Comparison of ENCODE assay signal across 9 mouse cellular contexts in the genomic region with DNA sequence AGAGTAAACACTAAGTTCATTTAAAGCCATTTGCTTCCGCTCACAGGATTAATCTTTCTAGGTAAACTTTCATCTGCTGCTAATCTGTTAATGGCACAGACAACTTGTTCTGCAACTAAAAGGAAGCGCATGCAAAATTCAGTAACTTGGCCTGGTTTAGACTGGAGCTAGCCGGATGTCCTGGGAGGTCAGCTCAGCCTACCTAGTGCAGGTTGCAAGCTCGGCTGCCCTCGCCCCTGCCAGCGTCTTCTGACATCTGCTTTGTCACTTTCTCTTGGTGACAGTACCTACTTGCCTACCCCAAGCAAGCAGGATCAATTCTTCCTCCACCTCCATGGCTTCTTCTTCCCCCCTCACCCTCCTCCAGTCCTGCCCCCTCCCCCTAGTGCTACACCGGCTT.
DNase-seq lines count a peak whose midpoint lies in the region; ATAC-seq and TF ChIP-seq lines count a peak whose summit lies in the region.
"Had no signal": no experiment of that assay in that cellular context is flagged by ENCODE, and none has a peak within 500 bp of the region (broad histone marks: within the 10 kb centered on the region; RNA-seq: fewer than 3 reads in every experiment).

No protein-coding gene starts in this region.

- peak; percentile 26 for ATAC-seq in liver, embryonic 11.5 days (replicated peaks; ENCODE audit: low FRiP score)
- no peak for ATAC-seq in liver, postnatal 0 days
- no peak; the same call in 1 of the 2 replicates for ATAC-seq in forebrain, embryonic 13.5 days
- ATAC-seq in intestine, postnatal 0 days, result no peak
- ATAC-seq in neural tube, embryonic 14.5 days (ENCODE audit: low read depth), result no peak

- no peaks in the 10 kb centered on the region for H3K27me3 ChIP-seq in liver, embryonic 11.5 days (replicated peaks; ENCODE audit: control insufficient read depth, insufficient read depth, low read length)
- H3K27me3 ChIP-seq in liver, postnatal 0 days (ENCODE audit: insufficient read depth, low read length), result no peaks in the 10 kb centered on the region
- H3K27me3 ChIP-seq in forebrain, embryonic 13.5 days, result no peaks in the 10 kb centered on the region
- no peaks in the 10 kb centered on the region for H3K27me3 ChIP-seq in intestine, postnatal 0 days (replicated peaks; ENCODE audit: control insufficient read depth, insufficient read depth, low read length)
- no peaks in the 10 kb centered on the region for H3K27me3 ChIP-seq in neural tube, embryonic 14.5 days (ENCODE audit: control insufficient read depth, insufficient read depth, low read length)
- H3K27me3 ChIP-seq: embryonic facial prominence, embryonic 15.5 days had no signal

- H3K4me1 ChIP-seq in liver, embryonic 11.5 days (replicated peaks; ENCODE audit: control insufficient read depth, insufficient read depth, low read length), result peaks cover 4% of the 10 kb centered on the region
- no peaks in the 10 kb centered on the region for H3K4me1 ChIP-seq in liver, postnatal 0 days (ENCODE audit: insufficient read depth)
- peaks cover 71% of the 10 kb centered on the region for H3K4me1 ChIP-seq in forebrain, embryonic 13.5 days
- H3K4me1 ChIP-seq in intestine, postnatal 0 days (replicated peaks; ENCODE audit: control insufficient read depth, insufficient read depth, low read length), result no peaks in the 10 kb centered on the region
- H3K4me1 ChIP-seq in neural tube, embryonic 14.5 days (ENCODE audit: control insufficient read depth, insufficient read depth, low read length), result peaks cover 4% of the 10 kb centered on the region; the same call in 1 of the 2 replicates
- H3K4me1 ChIP-seq: embryonic facial prominence, embryonic 15.5 days had no signal

- no peak for DNase-seq in liver, embryonic 11.5 days (ENCODE audit: low spot score)
- DNase-seq in liver, postnatal 0 days, result no peak
- no peak for DNase-seq in adipocyte (ENCODE audit: low spot score)
- DNase-seq in left cerebral cortex, postnatal 4 days, result no peak

- H3K9me3 ChIP-seq in liver, embryonic 11.5 days (ENCODE audit: control insufficient read depth, low read length), result no peaks in the 10 kb centered on the region
- no peaks in the 10 kb centered on the region for H3K9me3 ChIP-seq in liver, postnatal 0 days (ENCODE audit: low read length)
- no peaks in the 10 kb centered on the region for H3K9me3 ChIP-seq in forebrain, embryonic 13.5 days (replicated peaks)
- H3K9me3 ChIP-seq in intestine, postnatal 0 days (ENCODE audit: control insufficient read depth), result no peaks in the 10 kb centered on the region
- H3K9me3 ChIP-seq in neural tube, embryonic 14.5 days (ENCODE audit: control insufficient read depth, low read length), result no peaks in the 10 kb centered on the region
- H3K9me3 ChIP-seq: embryonic facial prominence, embryonic 15.5 days had no signal

- TF ChIP-seq CTCF in liver, postnatal 0 days (IDR thresholded peaks at IDR 0.05; ENCODE audit: low read depth), result no peak
- no peak for TF ChIP-seq CTCF in intestine, postnatal 0 days (IDR thresholded peaks at IDR 0.05; ENCODE audit: low read depth)

- H3K36me3 ChIP-seq in liver, embryonic 11.5 days (ENCODE audit: control insufficient read depth, insufficient read depth, low read length), result no peaks in the 10 kb centered on the region
- H3K36me3 ChIP-seq in liver, postnatal 0 days (replicated peaks; ENCODE audit: insufficient read depth, low read length), result no peaks in the 10 kb centered on the region
- no peaks in the 10 kb centered on the region for H3K36me3 ChIP-seq in forebrain, embryonic 13.5 days (ENCODE audit: poor library complexity, severe bottlenecking)
- H3K36me3 ChIP-seq in intestine, postnatal 0 days (ENCODE audit: control insufficient read depth, insufficient read depth), result no peaks in the 10 kb centered on the region
- H3K36me3 ChIP-seq in neural tube, embryonic 14.5 days (ENCODE audit: control insufficient read depth, insufficient read depth, low read length), result no peaks in the 10 kb centered on the region
- H3K36me3 ChIP-seq: embryonic facial prominence, embryonic 15.5 days had no signal

- no peak overlapping the region for H3K4me3 ChIP-seq in liver, embryonic 11.5 days (ENCODE audit: low read depth, low read length)
- no peak overlapping the region for H3K4me3 ChIP-seq in liver, postnatal 0 days (ENCODE audit: low read depth, low read length)
- H3K4me3 ChIP-seq in forebrain, embryonic 13.5 days, result peak overlapping the region; percentile 26; the same call in 1 of the 2 replicates
- H3K4me3 ChIP-seq in intestine, postnatal 0 days (ENCODE audit: low read depth, low read length), result no peak overlapping the region
- no peak overlapping the region for H3K4me3 ChIP-seq in neural tube, embryonic 14.5 days (ENCODE audit: low read depth, low read length)
- H3K4me3 ChIP-seq: embryonic facial prominence, embryonic 15.5 days had no signal

- H3K9ac ChIP-seq in liver, embryonic 11.5 days (ENCODE audit: low read depth, low read length), result no peak overlapping the region
- H3K9ac ChIP-seq in liver, postnatal 0 days (replicated peaks), result no peak overlapping the region
- H3K9ac ChIP-seq in forebrain, embryonic 13.5 days, result no peak overlapping the region
- H3K9ac ChIP-seq in intestine, postnatal 0 days (ENCODE audit: low read depth, low read length), result no peak overlapping the region
- no peak overlapping the region for H3K9ac ChIP-seq in neural tube, embryonic 14.5 days (replicated peaks; ENCODE audit: low read depth, low read length)
- H3K9ac ChIP-seq: embryonic facial prominence, embryonic 15.5 days; liver, embryonic 14.5 days had no signal

- no peak overlapping the region for H3K27ac ChIP-seq in liver, embryonic 11.5 days (ENCODE audit: low read depth, low read length)
- no peak overlapping the region for H3K27ac ChIP-seq in liver, postnatal 0 days (ENCODE audit: low read depth)
- peak overlapping the region; percentile 64; the same call in 1 of the 2 replicates for H3K27ac ChIP-seq in forebrain, embryonic 13.5 days
- H3K27ac ChIP-seq in intestine, postnatal 0 days (ENCODE audit: low read depth, low read length), result no peak overlapping the region
- no peak overlapping the region for H3K27ac ChIP-seq in neural tube, embryonic 14.5 days (ENCODE audit: low read depth, low read length)
- H3K27ac ChIP-seq: embryonic facial prominence, embryonic 15.5 days; liver, embryonic 14.5 days had no signal

- no peak for TF ChIP-seq EP300 in liver, postnatal 0 days (IDR thresholded peaks at IDR 0.05; ENCODE audit: low read depth)

- intact Hi-C loops in left cerebral cortex, postnatal 4 days (cut with DNase I), result loop anchor here (5.0 kb wide), 1 partner anchor 102 kb away; no protein-coding TSS in a partner anchor

- 45% methylated on average over 7 of the region's 7 CpGs for WGBS in liver, embryonic 11.5 days
- 47% methylated on average over 7 of the region's 7 CpGs for WGBS in liver, postnatal 0 days (ENCODE audit: insufficient replicate concordance)
- WGBS in forebrain, embryonic 13.5 days, result 23% methylated on average over 7 of the region's 7 CpGs
- WGBS in intestine, postnatal 0 days, result 56% methylated on average over 7 of the region's 7 CpGs
- WGBS in neural tube, embryonic 14.5 days, result 30% methylated on average over 7 of the region's 7 CpGs

- H3K4me2 ChIP-seq in liver, embryonic 11.5 days, result no peak overlapping the region
- H3K4me2 ChIP-seq in liver, postnatal 0 days (ENCODE audit: low read depth, low read length), result no peak overlapping the region
- peak overlapping the region; percentile 60 for H3K4me2 ChIP-seq in forebrain, embryonic 13.5 days
- H3K4me2 ChIP-seq in intestine, postnatal 0 days (replicated peaks; ENCODE audit: low read depth), result peak overlapping the region; percentile 49
- H3K4me2 ChIP-seq in neural tube, embryonic 14.5 days (ENCODE audit: low read depth, low read length), result 0 out of 2 replicates have a peak overlapping the region, but pooled peaks have one; percentile 29

Comparison
In these comparisons a context has a peak if more than half of its experiments do, and no peak if none do; other contexts are left out.
1. H3K4me2 ChIP-seq: peak in forebrain, embryonic 13.5 days (single experiment), intestine, postnatal 0 days (single experiment) and neural tube, embryonic 14.5 days (single experiment); none in liver, embryonic 11.5 days (single experiment) and liver, postnatal 0 days (single experiment).